Mouse (Mus musculus): ENCODE results near the gene Chrna10. TPM values are rescaled to one million over a fixed set of nuclear protein-coding genes. Genes with fewer than 3 reads are reported as not detected.

Gene Chrna10
- polyA plus RNA-seq, 1 experiment from 2014 or later, result not detected

DNA sequence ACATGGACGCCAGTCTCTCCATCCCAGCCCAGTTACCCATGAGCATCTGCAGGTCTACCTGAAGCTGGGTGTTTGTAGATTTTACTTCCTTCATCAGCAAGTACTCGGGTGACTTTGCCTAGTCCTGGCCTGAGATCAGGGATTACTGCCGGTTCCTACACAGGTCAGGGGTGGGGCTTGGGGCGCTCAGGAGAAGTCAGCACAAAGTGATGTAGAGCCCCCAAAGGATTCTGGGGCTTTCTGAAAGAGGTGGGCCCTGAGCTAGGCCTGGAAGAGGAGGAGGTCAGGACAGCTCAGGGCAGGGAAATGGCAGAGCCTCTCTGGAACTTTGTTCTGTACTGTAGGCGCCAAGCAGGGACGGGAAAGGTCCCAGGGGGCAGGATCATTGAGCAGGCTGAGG is 13.9 kb downstream of the Chrna10 start:
- H3K27me3 ChIP-seq (ENCODE audit: insufficient read depth, low read length), result no peaks in the 10 kb centered on the region
- DNase-seq (no peak), ATAC-seq (ENCODE audit: insufficient read depth) (no peak)
- no peak overlapping the region for H3K4me3 ChIP-seq (ENCODE audit: low read depth, low read length)
- WGBS, result 43% methylated on average over 6 of the region's 6 CpGs
- H3K4me1 ChIP-seq (ENCODE audit: insufficient read depth), result peaks cover 12% of the 10 kb centered on the region
- H3K36me3 ChIP-seq (ENCODE audit: insufficient read depth), result no peaks in the 10 kb centered on the region
- no peak overlapping the region for H3K27ac ChIP-seq (ENCODE audit: low read depth)
- no peak overlapping the region for H3K4me2 ChIP-seq
- TF ChIP-seq CTCF (IDR thresholded peaks at IDR 0.05; ENCODE audit: low read depth), result no peak
- no peaks in the 10 kb centered on the region for H3K9me3 ChIP-seq (ENCODE audit: low read depth, low read length)
- no peak overlapping the region for H3K9ac ChIP-seq

DNA sequence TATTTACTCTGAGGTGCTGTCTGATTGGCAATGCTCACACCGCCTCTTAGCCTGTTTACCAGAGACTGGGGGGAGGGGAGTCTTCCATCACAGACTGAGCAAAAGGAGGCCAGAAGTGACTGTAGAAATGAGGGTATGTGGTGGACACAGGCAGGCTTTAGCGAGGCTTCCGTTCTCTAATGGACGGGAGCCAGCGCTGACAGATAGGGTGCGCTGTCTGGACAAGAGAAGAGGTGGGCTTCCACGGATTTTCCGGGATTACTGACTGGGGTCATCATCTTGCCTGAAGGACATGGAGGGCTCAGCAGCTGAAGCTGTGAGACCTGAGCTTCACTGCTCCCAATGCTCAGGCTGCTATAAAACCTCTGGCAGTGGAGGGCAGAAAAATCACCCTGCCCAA is 14.4 kb downstream of the Chrna10 start:
- Histone ChIP-seq H3K36me3 (ENCODE audit: insufficient read depth) (no peaks in the 10 kb centered on the region), H3K4me1 (ENCODE audit: insufficient read depth) (peaks cover 12% of the 10 kb centered on the region), H3K9ac (no peak overlapping the region), H3K27ac (ENCODE audit: low read depth) (no peak overlapping the region), H3K9me3 (ENCODE audit: low read depth, low read length) (no peaks in the 10 kb centered on the region), H3K4me3 (ENCODE audit: low read depth, low read length) (no peak overlapping the region), H3K27me3 (ENCODE audit: insufficient read depth, low read length) (no peaks in the 10 kb centered on the region), H3K4me2 (no peak overlapping the region)
- ATAC-seq (ENCODE audit: insufficient read depth) (no peak), DNase-seq (peak; percentile 20)
- no peak for TF ChIP-seq CTCF (IDR thresholded peaks at IDR 0.05; ENCODE audit: low read depth)
- 45% methylated on average over 8 of the region's 8 CpGs for WGBS

DNA sequence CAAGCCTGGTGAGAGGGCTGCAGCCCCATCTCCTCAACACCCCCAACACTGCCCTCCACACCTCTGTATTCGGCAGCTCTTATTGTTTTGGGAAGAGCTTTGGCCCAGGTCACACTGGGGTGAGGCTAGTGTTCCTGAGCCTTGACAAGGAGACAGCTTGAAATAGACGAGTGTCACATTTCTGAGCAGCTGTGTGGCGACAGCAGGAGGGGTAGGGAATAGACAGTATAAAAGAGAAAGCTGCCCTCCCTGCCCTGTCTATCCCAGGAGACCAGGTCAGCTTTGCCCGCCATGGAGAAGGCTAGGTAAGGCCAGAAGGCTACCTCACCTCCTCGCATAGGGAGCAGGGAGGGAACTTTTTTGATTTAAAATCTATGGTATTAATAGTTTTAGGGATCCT is 15.1 kb downstream of the Chrna10 start, which contains the start of gene Art1:
Art1 (plus strand) TSS at position 257 of the 400 bp plus-strand sequence.
- H3K27ac ChIP-seq (ENCODE audit: low read depth), result no peak within 1 kb of the TSS
- H3K4me1 ChIP-seq (ENCODE audit: insufficient read depth), result peaks cover 8% of the 10 kb centered on the region; the same call in 1 of the 2 replicates
- DNase-seq, result no peak
- no peak within 1 kb of the TSS for H3K9ac ChIP-seq
- TF ChIP-seq CTCF (IDR thresholded peaks at IDR 0.05; ENCODE audit: low read depth), result no peak
- H3K9me3 ChIP-seq (ENCODE audit: low read depth, low read length), result no peaks in the 10 kb centered on the region
- ATAC-seq (ENCODE audit: insufficient read depth), result no peak
- H3K27me3 ChIP-seq (ENCODE audit: insufficient read depth, low read length), result no peaks in the 10 kb centered on the region
- no peak within 1 kb of the TSS for H3K4me3 ChIP-seq (ENCODE audit: low read depth, low read length)
- WGBS, result 43% methylated on average over 5 of the region's 5 CpGs
- H3K4me2 ChIP-seq, result peak within 1 kb of the TSS; percentile 69; the same call in 1 of the 2 replicates
- no peaks in the 10 kb centered on the region for H3K36me3 ChIP-seq (ENCODE audit: insufficient read depth)

DNA sequence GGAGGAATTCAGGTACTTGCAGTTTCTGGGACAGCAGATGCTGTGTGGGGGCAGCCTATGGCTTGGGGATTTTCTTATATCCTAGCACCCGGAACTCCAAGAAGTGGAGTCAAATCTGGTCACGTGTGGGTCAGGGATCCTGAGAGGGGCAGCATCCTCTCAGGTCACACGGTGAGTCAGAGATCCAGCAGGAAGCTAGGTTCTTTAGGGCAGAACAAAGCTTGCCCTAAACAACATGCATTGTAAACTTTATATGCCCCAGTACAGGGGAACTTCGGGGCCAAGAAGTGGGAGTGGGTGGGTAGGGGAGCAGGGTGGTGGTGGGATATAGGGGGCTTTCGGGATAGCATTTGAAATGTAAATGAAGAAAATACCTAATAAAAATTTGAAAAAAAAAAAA is 15.8 kb downstream of the Chrna10 start:
- no peak for TF ChIP-seq CTCF (IDR thresholded peaks at IDR 0.05; ENCODE audit: low read depth)
- Histone ChIP-seq H3K4me1 (ENCODE audit: insufficient read depth) (peaks cover 8% of the 10 kb centered on the region; the same call in 1 of the 2 replicates), H3K9ac (no peak overlapping the region), H3K4me3 (ENCODE audit: low read depth, low read length) (no peak overlapping the region), H3K27me3 (ENCODE audit: insufficient read depth, low read length) (no peaks in the 10 kb centered on the region), H3K9me3 (ENCODE audit: low read depth, low read length) (no peaks in the 10 kb centered on the region), H3K4me2 (no peak overlapping the region), H3K36me3 (ENCODE audit: insufficient read depth) (no peaks in the 10 kb centered on the region), H3K27ac (ENCODE audit: low read depth) (no peak overlapping the region)
- 55% methylated on average over 5 of the region's 5 CpGs for whole genome bisulfite sequencing
- no peak for ATAC-seq (ENCODE audit: insufficient read depth)
- DNase-seq, result no peak

DNA sequence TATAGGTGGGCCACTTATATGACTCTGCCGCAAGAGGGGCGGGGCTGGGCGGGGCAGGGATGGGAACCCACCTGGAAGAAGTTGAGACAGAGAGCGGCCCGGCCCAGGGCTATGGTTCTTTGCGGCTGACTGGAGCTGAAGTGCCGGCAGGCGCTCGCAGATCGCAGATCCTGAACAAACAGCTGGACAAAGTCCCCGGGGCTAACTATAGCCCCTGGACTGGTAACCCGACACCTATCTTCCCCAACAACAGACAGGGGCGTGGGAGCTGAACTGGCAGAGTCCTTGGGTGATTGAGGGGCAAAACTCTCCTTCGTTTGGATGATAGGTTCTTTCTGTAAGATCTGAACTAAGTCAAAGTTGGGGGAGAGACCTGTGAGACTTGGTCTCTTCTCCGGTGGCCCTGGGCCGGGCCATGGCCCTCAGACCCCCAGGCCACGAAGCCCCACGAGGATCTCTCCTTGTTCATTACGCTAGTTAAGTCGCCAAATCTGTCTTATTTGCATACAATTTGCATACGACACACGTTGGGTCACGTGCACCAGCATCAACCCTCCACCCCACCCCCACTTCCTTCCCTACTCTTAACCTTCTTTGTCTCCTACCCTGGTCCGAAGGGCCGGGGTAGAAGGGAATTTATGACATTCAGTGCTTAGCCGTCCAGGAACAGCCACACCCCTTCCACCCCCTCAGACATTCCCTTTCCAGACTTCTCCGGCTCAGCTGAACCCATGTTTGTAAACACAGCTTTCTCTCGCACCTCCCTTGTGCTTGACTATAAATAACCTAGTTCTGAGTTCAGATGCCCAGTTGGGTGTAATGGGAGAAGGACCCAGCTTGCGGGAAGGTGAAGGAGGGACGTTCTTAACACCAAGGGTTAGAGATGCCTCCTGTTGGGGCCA is 16.6 kb downstream of the Chrna10 start:
- Histone ChIP-seq H3K27me3 (ENCODE audit: insufficient read depth, low read length) (no peaks in the 10 kb centered on the region), H3K4me1 (ENCODE audit: insufficient read depth) (peaks cover 8% of the 10 kb centered on the region; the same call in 1 of the 2 replicates), H3K9ac (peak overlapping the region; percentile 33), H3K9me3 (ENCODE audit: low read depth, low read length) (no peaks in the 10 kb centered on the region), H3K4me3 (ENCODE audit: low read depth, low read length) (peak overlapping the region; percentile 24), H3K4me2 (peak overlapping the region; percentile 69), H3K27ac (ENCODE audit: low read depth) (no peak overlapping the region), H3K36me3 (ENCODE audit: insufficient read depth) (no peaks in the 10 kb centered on the region)
- ATAC-seq (ENCODE audit: insufficient read depth) (peak; percentile 85), DNase-seq (peak; percentile 72)
- TF ChIP-seq CTCF (IDR thresholded peaks at IDR 0.05; ENCODE audit: low read depth), result no peak
- 4% methylated on average over 30 of the region's 30 CpGs for WGBS

DNA sequence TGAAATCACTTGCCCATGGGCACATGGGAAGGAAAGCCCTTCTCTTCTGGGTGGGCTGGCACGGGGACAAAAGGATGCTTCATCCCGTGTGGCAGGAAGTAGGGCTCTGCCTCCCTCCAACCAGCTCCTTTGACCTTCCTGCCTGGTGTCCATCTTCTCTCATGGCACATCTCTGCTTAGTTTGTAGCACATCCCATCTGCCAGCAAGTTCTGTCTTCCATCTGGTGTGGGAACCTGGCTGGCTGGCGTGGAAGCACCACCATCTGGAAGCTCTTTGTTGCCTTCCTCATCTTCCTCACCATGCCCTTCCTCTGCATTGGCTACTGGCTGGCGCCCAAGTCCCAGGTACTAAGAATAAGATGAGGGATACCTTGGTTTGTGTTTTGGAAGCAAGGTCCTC is 29.3 kb downstream of the Chrna10 start:
- Histone ChIP-seq H3K27me3 (ENCODE audit: insufficient read depth, low read length) (no peaks in the 10 kb centered on the region), H3K27ac (ENCODE audit: low read depth) (no peak overlapping the region), H3K4me3 (ENCODE audit: low read depth, low read length) (no peak overlapping the region), H3K9me3 (ENCODE audit: low read depth, low read length) (no peaks in the 10 kb centered on the region), H3K4me1 (ENCODE audit: insufficient read depth) (no peaks in the 10 kb centered on the region), H3K4me2 (no peak overlapping the region), H3K9ac (no peak overlapping the region), H3K36me3 (ENCODE audit: insufficient read depth) (peaks cover 38% of the 10 kb centered on the region)
- 78% methylated on average over 4 of the region's 4 CpGs for WGBS
- DNase-seq (no peak), ATAC-seq (ENCODE audit: insufficient read depth) (no peak)
- TF ChIP-seq CTCF (IDR thresholded peaks at IDR 0.05; ENCODE audit: low read depth), result no peak

DNA sequence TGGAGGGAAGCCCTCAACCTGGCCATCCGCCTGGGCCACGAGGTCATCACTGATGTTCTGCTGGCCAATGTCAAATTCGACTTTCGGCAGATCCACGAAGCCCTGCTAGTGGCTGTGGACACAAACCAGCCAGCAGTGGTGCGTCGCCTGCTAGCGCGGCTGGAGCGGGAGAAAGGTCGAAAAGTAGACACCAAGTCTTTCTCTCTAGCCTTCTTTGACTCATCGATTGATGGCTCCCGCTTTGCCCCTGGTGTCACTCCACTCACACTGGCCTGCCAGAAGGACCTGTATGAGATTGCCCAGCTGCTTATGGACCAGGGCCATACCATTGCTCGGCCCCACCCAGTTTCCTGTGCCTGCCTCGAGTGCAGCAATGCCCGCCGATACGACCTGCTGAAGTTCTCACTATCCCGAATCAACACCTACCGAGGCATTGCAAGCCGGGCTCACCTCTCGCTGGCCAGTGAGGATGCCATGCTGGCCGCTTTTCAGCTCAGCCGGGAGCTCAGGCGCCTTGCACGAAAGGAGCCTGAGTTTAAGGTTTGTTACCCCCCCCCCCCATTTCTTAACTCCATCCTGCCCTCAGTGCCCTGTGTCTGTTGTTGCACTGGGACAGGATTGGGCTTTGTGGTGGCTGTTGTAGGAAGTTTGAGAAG is 32.5 kb downstream of the Chrna10 start:
- H3K36me3 ChIP-seq (ENCODE audit: insufficient read depth), result peaks cover 63% of the 10 kb centered on the region
- no peaks in the 10 kb centered on the region for H3K9me3 ChIP-seq (ENCODE audit: low read depth, low read length)
- TF ChIP-seq CTCF (IDR thresholded peaks at IDR 0.05; ENCODE audit: low read depth), result no peak
- no peaks in the 10 kb centered on the region for H3K4me1 ChIP-seq (ENCODE audit: insufficient read depth)
- no peak overlapping the region for H3K4me3 ChIP-seq (ENCODE audit: low read depth, low read length)
- 81% methylated on average over 26 of the region's 26 CpGs for WGBS
- H3K9ac ChIP-seq, result no peak overlapping the region
- no peak overlapping the region for H3K4me2 ChIP-seq
- no peak overlapping the region for H3K27ac ChIP-seq (ENCODE audit: low read depth)
- DNase-seq (no peak), ATAC-seq (ENCODE audit: insufficient read depth) (no peak)
- H3K27me3 ChIP-seq (ENCODE audit: insufficient read depth, low read length), result no peaks in the 10 kb centered on the region
